Mouse (Mus musculus) ES-Bruce4 (cell line): Measurements from ENCODE around the gene Mrln.

Experiments used
- CTCF ChIP-seq: IDR thresholded peaks from one replicate; pipeline ENCODE4 v1.8.1; 2011; ENCODE audit warnings: low read depth, low read length
- EP300 ChIP-seq: IDR thresholded peaks from 2 replicates; pipeline ENCODE4 v1.6.1; 2011; ENCODE audit warnings: low read depth, low read length; ENCODE audit not compliant: insufficient read depth
- POLR2A ChIP-seq: IDR thresholded peaks from one replicate; pipeline ENCODE4 v1.8.1; 2011; ENCODE audit warnings: low read length; ENCODE audit not compliant: insufficient read depth

- TF ChIP-seq CTCF = no peak
- no peak for TF ChIP-seq POLR2A
- no peak for TF ChIP-seq EP300
These were observed 41.1 kb downstream of the Mrln start for GRCm38 (mm10) chr10:70245559-70245945.
